7 mouse cellular contexts compared by ENCODE assay signal in genomic region chr16:30373286-30373685, GRCm38 (mm10). TPM values are rescaled to one million over a fixed set of nuclear protein-coding genes. Genes with fewer than 3 reads are reported as not detected.
DNase-seq lines count a peak whose midpoint lies in the region; ATAC-seq and TF ChIP-seq lines count a peak whose summit lies in the region.
"Not testable (repeated sequence)": the region's sequence is repeated elsewhere in the genome, so short reads cannot be mapped to it uniquely, and the experiment has no call there.

No protein-coding gene starts in this region.

- 90% methylated on average over 4 of the region's 4 CpGs for whole genome bisulfite sequencing in midbrain, embryonic 11.5 days

- H3K4me1 ChIP-seq in midbrain, embryonic 11.5 days (ENCODE audit: control insufficient read depth, insufficient read depth, low read length), result not testable (repeated sequence)

- not testable (repeated sequence) for H3K9ac ChIP-seq in midbrain, embryonic 11.5 days (ENCODE audit: low read length)

- TF ChIP-seq POLR2A in brain, embryonic 14.5 days (IDR thresholded peaks at IDR 0.05; ENCODE audit: borderline replicate concordance, extremely low read depth, insufficient read depth, insufficient read length, poor library complexity, severe bottlenecking), result not testable (repeated sequence)

- in situ Hi-C loops in Patski (cut with MboI; ENCODE audit: low pct_unique_long_range_greater_than_20kb), result not testable (repeated sequence)

- H3K27ac ChIP-seq in midbrain, embryonic 11.5 days (ENCODE audit: low read depth, low read length), result not testable (repeated sequence)

- POLR2A ChIA-PET in Patski (lab: Charles Lee), result interaction anchor here (0.7 kb wide), 1 partner anchor 31 kb away, joined by 4 read pairs; no protein-coding TSS in a partner anchor

- H3K4me2 ChIP-seq in midbrain, embryonic 11.5 days, result not testable (repeated sequence)

- H3K27me3 ChIP-seq in Patski; midbrain, embryonic 11.5 days (ENCODE audit: control insufficient read depth, insufficient read depth, low read length): not testable (repeated sequence)

- CTCF ChIA-PET in Patski (lab: Charles Lee), result interaction anchor here (1.5 kb wide), 1 partner anchor 131 kb away, joined by 6 read pairs; no protein-coding TSS in a partner anchor

- not testable (repeated sequence) for ATAC-seq in Patski; midbrain, embryonic 11.5 days (ENCODE audit: low FRiP score)

- peak; percentile 52 for DNase-seq in 416B (ENCODE audit: low read depth)
- peak; percentile 45 for DNase-seq in ES-CJ7 (ENCODE audit: low read depth, low spot score)
- not testable (repeated sequence) for DNase-seq in Patski (ENCODE audit: low read depth, low spot score)
- DNase-seq in R1 (ENCODE audit: low read depth, low spot score), result peak; percentile 61
- peak; percentile 1 for DNase-seq in brain, embryonic 14.5 days (ENCODE audit: low read depth)
- DNase-seq in heart, adult 11 months, result peak; percentile 22
- DNase-seq in midbrain, embryonic 11.5 days (ENCODE audit: low spot score, missing footprints), result peak; percentile 19

- not testable (repeated sequence) for H3K4me3 ChIP-seq in midbrain, embryonic 11.5 days (ENCODE audit: low read depth, low read length)

- not testable (repeated sequence) for H3K9me3 ChIP-seq in midbrain, embryonic 11.5 days (ENCODE audit: control insufficient read depth, low read length)

- not testable (repeated sequence) for H3K36me3 ChIP-seq in midbrain, embryonic 11.5 days (ENCODE audit: control insufficient read depth, insufficient read depth, low read length)

- TF ChIP-seq CTCF in Patski (IDR thresholded peaks at IDR 0.05), result peak; percentile 28
- not testable (repeated sequence) for TF ChIP-seq CTCF in brain, embryonic 14.5 days (IDR thresholded peaks at IDR 0.05; ENCODE audit: borderline replicate concordance, extremely low read depth, insufficient read depth, insufficient read length)

RNA-seq across cellular contexts. Expression of gene Atp13a3, which starts 32.5 kb away (rescaled TPM):
- 84.9 TPM for polyA plus RNA-seq in Patski (2021)
- 28.6 and 33.0 TPM in 2 replicates for polyA plus RNA-seq in brain, embryonic 14.5 days (2012; rRNA removed)
- 11.0 and 11.1 TPM in 2 replicates for polyA plus RNA-seq in midbrain, embryonic 11.5 days (2014; fragmentation: Nextera tagmentation; extraction: Ambion mirVana)
